Mouse (Mus musculus): Measurements from ENCODE around the gene Wnt3.

- no peak for TF ChIP-seq CTCF (conservative IDR thresholded peaks at IDR 0.05; ENCODE audit: insufficient read depth, insufficient read length, low read depth, low read length)
- TF ChIP-seq POLR2A (IDR thresholded peaks at IDR 0.05; ENCODE audit: low read depth, low read length), result no peak
Measured at GRCm38 (mm10) chr11:103816719-103817118, 42.8 kb downstream of the Wnt3 start.
